Mouse (Mus musculus): ENCODE measurements around the gene C130050O18Rik. TPM values are rescaled to one million over a fixed set of nuclear protein-coding genes. Genes with fewer than 3 reads are reported as not detected.

C130050O18Rik gene
- polyA plus RNA-seq, 1 experiment from 2014 or later: 1.6 TPM

DNA sequence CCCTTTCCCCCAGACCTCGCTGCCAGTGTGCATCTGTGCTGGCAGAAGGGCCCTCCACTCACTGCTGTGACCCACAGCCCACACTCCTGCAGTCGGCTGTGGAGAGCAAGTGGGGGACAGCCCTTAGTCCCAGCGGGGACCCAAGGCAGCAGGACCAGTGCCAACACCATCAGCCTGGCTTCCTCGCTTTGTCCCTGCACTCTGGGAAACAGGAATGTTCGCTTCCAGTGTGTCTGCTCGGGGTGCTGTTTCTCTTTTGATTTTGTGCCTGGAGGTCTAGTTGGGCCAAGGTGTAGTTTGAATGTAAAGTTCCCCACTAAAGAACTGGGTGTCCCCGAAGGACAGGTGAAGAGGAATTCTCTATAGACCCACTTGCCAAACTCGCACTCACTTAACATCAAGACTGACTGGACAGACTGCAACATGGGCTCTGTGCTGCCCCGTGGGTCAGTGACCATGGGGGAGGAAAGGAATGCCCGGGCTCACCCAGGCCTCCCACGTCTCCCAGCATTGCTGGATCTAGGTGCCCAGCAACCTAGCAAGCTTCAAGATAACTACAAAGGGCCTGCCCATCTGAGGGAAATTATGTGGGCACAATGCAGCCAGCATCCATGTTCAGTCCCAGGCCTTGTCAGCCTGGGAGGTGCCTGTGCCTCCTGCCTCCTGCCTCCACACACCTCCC is 13.6 kb upstream of the C130050O18Rik start:
- H3K9me3 ChIP-seq (replicated peaks; ENCODE audit: control insufficient read depth, low read length): no peaks in the 10 kb centered on the region
- H3K4me3 ChIP-seq (ENCODE audit: low read depth, low read length): peak overlapping the region; percentile 78
- WGBS (ENCODE audit: insufficient replicate concordance): 77% methylated on average over 11 of the region's 11 CpGs
- peaks cover 78% of the 10 kb centered on the region for H3K4me1 ChIP-seq (ENCODE audit: control insufficient read depth, low read depth, low read length)
- H3K36me3 ChIP-seq (ENCODE audit: control insufficient read depth, insufficient read depth): peaks cover 40% of the 10 kb centered on the region
- H3K27ac ChIP-seq (ENCODE audit: low read length): peak overlapping the region; percentile 45
- peak overlapping the region; percentile 80 for H3K9ac ChIP-seq (ENCODE audit: low read depth, low read length)
- H3K27me3 ChIP-seq (ENCODE audit: control insufficient read depth, insufficient read depth, low read depth, low read length): no peaks in the 10 kb centered on the region
- no peak for ATAC-seq (ENCODE audit: low read depth)
- H3K4me2 ChIP-seq (ENCODE audit: low read depth, low read length): peak overlapping the region; percentile 76

DNA sequence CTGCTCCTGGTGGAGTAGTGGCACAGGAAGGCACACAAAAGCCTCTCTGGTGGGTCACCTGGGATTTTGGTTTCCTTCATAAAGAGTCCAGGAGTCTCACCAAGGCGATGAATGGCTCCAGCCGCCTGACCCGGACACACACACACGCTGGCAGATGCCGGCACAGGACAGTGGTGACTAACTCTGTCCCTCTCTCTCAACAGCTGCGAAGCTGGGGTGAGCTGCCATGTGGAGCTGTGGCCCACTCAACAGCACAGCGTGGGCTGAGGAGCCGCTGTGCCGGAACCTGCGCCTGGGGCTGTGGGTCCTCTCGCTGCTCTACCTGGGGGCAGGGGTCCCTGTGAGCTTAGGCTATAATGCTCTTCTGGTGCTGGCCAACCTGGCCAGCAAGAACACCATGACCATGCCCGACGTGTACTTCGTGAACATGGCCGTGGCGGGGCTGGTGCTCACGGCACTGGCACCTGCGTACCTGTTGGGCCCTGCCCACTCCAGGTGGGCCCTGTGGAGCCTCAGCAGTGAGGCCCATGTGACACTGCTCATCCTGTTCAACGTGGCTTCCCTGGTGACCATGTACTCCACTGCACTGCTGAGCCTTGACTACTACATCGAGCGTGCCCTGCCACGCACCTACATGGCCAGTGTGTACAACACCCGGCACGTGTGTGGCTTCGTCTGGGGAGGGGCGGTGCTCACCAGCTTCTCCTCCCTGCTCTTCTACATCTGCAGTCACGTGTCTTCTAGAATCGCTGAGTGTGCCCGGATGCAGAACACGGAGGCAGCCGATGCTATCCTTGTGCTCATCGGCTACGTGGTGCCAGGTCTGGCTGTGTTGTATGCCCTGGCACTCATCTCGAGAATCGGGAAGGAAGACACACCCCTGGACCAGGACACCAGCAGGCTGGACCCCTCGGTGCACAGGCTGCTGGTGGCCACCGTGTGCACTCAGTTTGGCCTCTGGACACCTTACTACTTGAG is 12.6 kb upstream of the C130050O18Rik start:
- H3K27ac ChIP-seq (ENCODE audit: low read length): no peak overlapping the region
- H3K4me2 ChIP-seq (ENCODE audit: low read depth, low read length): peak overlapping the region; percentile 76; the same call in 1 of the 2 replicates
- peaks cover 73% of the 10 kb centered on the region for H3K4me1 ChIP-seq (ENCODE audit: control insufficient read depth, low read depth, low read length)

DNA sequence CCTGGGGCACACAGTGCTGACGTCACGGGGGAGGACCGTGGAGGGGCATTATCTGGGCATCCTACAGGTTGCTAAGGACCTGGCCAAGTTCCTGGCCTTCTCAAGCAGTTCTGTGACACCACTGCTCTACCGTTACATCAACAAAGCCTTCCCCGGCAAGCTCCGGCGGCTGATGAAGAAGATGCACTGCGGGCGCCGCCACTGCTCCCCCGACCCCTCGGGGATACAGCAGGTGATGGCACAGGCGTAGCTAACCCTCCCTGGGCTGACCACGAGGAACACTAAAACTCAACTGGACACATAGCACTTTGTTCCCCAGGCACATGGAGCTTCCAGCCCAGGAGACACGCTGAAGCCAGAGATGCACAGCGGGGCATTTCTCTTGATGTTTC is 11.9 kb upstream of the C130050O18Rik start:
- H3K4me1 ChIP-seq (ENCODE audit: control insufficient read depth, low read depth, low read length): peaks cover 73% of the 10 kb centered on the region
- H3K27ac ChIP-seq (ENCODE audit: low read length): peak overlapping the region; percentile 77
- H3K36me3 ChIP-seq (ENCODE audit: control insufficient read depth, insufficient read depth): peaks cover 40% of the 10 kb centered on the region
- no peak overlapping the region for H3K4me3 ChIP-seq (ENCODE audit: low read depth, low read length)
- 93% methylated on average over 16 of the region's 16 CpGs for WGBS (ENCODE audit: insufficient replicate concordance)
- no peak overlapping the region for H3K9ac ChIP-seq (ENCODE audit: low read depth, low read length)
- no peaks in the 10 kb centered on the region for H3K27me3 ChIP-seq (ENCODE audit: control insufficient read depth, insufficient read depth, low read depth, low read length)
- H3K4me2 ChIP-seq (ENCODE audit: low read depth, low read length): no peak overlapping the region
- no peak for ATAC-seq (ENCODE audit: low read depth)
- no peaks in the 10 kb centered on the region for H3K9me3 ChIP-seq (replicated peaks; ENCODE audit: control insufficient read depth, low read length)

More for the DNA sequence above, 12.6 kb upstream of the C130050O18Rik start:
- Histone ChIP-seq H3K27me3 (ENCODE audit: control insufficient read depth, insufficient read depth, low read depth, low read length) (no peaks in the 10 kb centered on the region), H3K9ac (ENCODE audit: low read depth, low read length) (no peak overlapping the region; the same call in 1 of the 2 replicates), H3K4me3 (ENCODE audit: low read depth, low read length) (no peak overlapping the region), H3K36me3 (ENCODE audit: control insufficient read depth, insufficient read depth) (peaks cover 40% of the 10 kb centered on the region), H3K9me3 (replicated peaks; ENCODE audit: control insufficient read depth, low read length) (no peaks in the 10 kb centered on the region)
- 89% methylated on average over 37 of the region's 37 CpGs for WGBS (ENCODE audit: insufficient replicate concordance)
- ATAC-seq (ENCODE audit: low read depth): no peak

DNA sequence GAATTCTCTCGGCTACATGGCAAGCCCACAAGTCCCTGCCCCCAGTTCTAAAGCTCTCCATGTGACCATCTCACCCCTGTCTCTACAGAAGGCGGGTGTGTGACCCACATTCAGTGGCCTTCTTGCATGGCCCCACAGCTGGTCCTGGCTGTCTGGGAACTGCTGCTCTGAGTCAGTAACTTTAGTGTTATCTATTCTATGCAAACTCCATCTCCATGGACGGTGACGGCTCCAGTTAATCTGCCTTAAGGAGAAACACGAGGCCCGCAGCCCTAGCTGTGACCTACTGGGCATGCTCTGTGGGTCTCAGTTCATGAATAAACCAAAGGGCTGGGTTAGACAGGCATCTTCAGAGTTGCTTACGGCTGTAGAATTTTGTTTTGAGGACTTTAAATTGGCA is 10.7 kb upstream of the C130050O18Rik start:
- Histone ChIP-seq H3K27ac (ENCODE audit: low read length) (peak overlapping the region; percentile 77), H3K9ac (ENCODE audit: low read depth, low read length) (peak overlapping the region; percentile 25), H3K9me3 (replicated peaks; ENCODE audit: control insufficient read depth, low read length) (no peaks in the 10 kb centered on the region), H3K4me1 (ENCODE audit: control insufficient read depth, low read depth, low read length) (peaks cover 69% of the 10 kb centered on the region), H3K27me3 (ENCODE audit: control insufficient read depth, insufficient read depth, low read depth, low read length) (no peaks in the 10 kb centered on the region), H3K4me2 (ENCODE audit: low read depth, low read length) (peak overlapping the region; percentile 17), H3K4me3 (ENCODE audit: low read depth, low read length) (no peak overlapping the region), H3K36me3 (ENCODE audit: control insufficient read depth, insufficient read depth) (peaks cover 40% of the 10 kb centered on the region)
- peak; percentile 22 for ATAC-seq (ENCODE audit: low read depth)
- WGBS (ENCODE audit: insufficient replicate concordance): 24% methylated on average over 7 of the region's 7 CpGs

DNA sequence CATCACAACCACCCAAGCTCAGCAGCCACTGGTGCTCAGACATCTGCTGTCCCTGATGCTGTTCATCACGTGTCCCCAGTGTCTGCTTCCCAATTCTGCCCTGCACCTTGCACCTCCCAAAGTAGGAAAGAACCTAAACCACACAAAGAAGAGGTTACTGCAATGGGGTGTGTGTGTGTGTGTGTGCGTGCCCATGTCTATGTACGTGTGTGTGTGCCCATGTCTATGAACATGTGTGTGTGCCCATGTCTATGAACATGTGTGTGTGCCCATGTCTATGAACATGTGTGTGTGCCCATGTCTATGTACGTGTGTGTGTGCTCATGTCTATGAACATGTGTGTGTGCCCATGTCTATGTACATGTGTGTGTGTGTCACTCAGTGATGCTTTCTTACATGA is 9.6 kb upstream of the C130050O18Rik start:
- no peak for ATAC-seq (ENCODE audit: low read depth)
- Histone ChIP-seq H3K4me1 (ENCODE audit: control insufficient read depth, low read depth, low read length) (peaks cover 63% of the 10 kb centered on the region), H3K36me3 (ENCODE audit: control insufficient read depth, insufficient read depth) (peaks cover 40% of the 10 kb centered on the region), H3K4me2 (ENCODE audit: low read depth, low read length) (no peak overlapping the region), H3K9ac (ENCODE audit: low read depth, low read length) (no peak overlapping the region), H3K4me3 (ENCODE audit: low read depth, low read length) (no peak overlapping the region), H3K9me3 (replicated peaks; ENCODE audit: control insufficient read depth, low read length) (no peaks in the 10 kb centered on the region), H3K27ac (ENCODE audit: low read length) (no peak overlapping the region), H3K27me3 (ENCODE audit: control insufficient read depth, insufficient read depth, low read depth, low read length) (no peaks in the 10 kb centered on the region)
- WGBS (ENCODE audit: insufficient replicate concordance): 84% methylated on average over 4 of the region's 4 CpGs

DNA sequence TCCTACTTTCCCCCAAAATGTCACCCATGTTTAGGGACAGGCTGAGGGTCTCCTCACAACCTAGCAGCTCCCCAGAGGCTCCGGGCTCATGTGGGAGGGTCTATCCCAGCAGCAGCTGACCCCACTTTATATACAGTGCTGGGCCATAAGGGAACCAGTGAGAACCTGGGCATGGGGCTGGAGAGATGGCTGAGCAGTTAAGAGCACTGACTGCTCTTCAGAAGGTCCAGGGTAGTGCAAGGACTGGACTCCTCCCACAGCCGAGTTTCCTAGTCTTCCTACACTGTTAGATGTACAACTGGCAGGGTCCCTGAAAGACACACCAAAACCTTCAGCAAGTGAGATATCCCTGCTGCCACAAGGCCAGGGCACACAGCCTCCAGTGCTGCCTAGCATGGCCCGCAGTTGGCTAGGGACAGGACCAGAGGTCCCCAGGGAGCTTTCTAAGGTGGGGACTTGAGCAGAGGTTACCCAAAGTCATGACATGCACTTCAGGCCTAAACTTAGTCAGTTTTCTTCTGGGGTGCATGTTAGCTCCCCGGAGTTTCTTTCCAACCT is 7.6 kb upstream of the C130050O18Rik start:
- Histone ChIP-seq H3K36me3 (ENCODE audit: control insufficient read depth, insufficient read depth) (peaks cover 28% of the 10 kb centered on the region), H3K9me3 (replicated peaks; ENCODE audit: control insufficient read depth, low read length) (no peaks in the 10 kb centered on the region), H3K27me3 (ENCODE audit: control insufficient read depth, insufficient read depth, low read depth, low read length) (no peaks in the 10 kb centered on the region), H3K4me1 (ENCODE audit: control insufficient read depth, low read depth, low read length) (peaks cover 50% of the 10 kb centered on the region), H3K9ac (ENCODE audit: low read depth, low read length) (peak overlapping the region; percentile 11; the same call in 1 of the 2 replicates), H3K4me3 (ENCODE audit: low read depth, low read length) (no peak overlapping the region), H3K27ac (ENCODE audit: low read length) (peak overlapping the region; percentile 31), H3K4me2 (ENCODE audit: low read depth, low read length) (no peak overlapping the region)
- no peak for ATAC-seq (ENCODE audit: low read depth)
- WGBS (ENCODE audit: insufficient replicate concordance): 75% methylated on average over 4 of the region's 4 CpGs

DNA sequence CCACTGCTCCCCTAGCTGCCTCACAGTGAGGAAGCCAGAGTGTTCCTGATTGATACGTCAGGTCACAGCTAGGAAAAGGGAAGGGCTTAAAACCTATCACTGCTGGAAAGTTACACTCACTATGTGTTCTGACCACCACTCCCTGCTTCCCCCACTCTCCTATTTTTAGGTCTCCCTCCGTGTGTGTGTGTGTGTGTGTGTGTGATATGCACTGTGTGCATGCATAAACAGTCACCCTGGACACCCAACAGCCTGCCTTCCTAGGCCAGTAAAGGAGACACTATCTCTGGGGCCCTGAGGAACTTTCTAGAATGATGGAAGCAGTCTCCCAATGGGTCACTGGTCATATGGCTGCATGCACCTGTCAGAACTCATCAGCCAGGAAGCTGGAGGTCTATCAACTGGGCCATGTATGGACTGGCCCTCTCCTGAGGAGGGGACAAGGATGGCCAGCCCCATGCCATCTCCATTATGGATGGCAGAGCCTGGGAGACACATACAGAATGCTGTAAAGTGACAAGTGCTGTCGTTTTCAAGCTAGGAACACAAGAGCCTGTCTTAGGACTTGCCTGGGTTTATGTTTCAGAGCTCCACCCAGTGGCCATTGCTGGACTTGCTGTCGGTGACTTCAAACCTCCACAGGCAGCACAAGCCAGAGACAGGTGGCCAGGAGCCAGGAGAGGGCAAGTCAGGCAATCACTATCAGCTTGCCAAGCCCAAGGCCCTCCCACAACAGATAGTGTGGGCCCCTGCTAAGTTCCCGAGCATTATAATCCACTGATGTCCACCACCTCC is 6.9 kb upstream of the C130050O18Rik start:
- peak; percentile 67 for ATAC-seq (ENCODE audit: low read depth)
- H3K36me3 ChIP-seq (ENCODE audit: control insufficient read depth, insufficient read depth): peaks cover 21% of the 10 kb centered on the region
- WGBS (ENCODE audit: insufficient replicate concordance): 19% methylated on average over 5 of the region's 5 CpGs
- H3K4me2 ChIP-seq (ENCODE audit: low read depth, low read length): no peak overlapping the region; the same call in 1 of the 2 replicates
- H3K27ac ChIP-seq (ENCODE audit: low read length): peak overlapping the region; percentile 31
- no peaks in the 10 kb centered on the region for H3K27me3 ChIP-seq (ENCODE audit: control insufficient read depth, insufficient read depth, low read depth, low read length)
- no peaks in the 10 kb centered on the region for H3K9me3 ChIP-seq (replicated peaks; ENCODE audit: control insufficient read depth, low read length)
- H3K4me3 ChIP-seq (ENCODE audit: low read depth, low read length): no peak overlapping the region
- H3K9ac ChIP-seq (ENCODE audit: low read depth, low read length): peak overlapping the region; percentile 25; the same call in 1 of the 2 replicates
- peaks cover 43% of the 10 kb centered on the region for H3K4me1 ChIP-seq (ENCODE audit: control insufficient read depth, low read depth, low read length)

DNA sequence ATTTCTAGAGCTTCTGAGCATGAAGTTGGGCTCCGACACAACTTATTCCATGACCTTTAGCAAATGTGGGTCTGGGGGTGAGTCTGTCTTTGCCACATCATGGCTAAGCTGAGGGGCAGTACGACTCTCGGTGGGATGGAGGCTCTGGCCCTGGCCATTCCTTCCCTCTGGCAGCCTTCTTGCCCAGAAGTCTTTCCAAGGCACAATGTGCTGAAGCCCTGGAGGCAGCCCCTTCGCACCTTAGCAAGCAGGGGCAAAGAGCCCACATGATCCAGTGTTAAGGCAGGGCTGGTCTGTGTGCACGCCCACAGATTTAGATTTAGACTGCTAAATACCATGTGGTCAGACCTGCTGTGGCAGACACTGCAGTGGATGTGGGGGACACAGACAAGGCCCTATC is 6.3 kb upstream of the C130050O18Rik start:
- Histone ChIP-seq H3K4me3 (ENCODE audit: low read depth, low read length) (no peak overlapping the region), H3K9me3 (replicated peaks; ENCODE audit: control insufficient read depth, low read length) (no peaks in the 10 kb centered on the region), H3K36me3 (ENCODE audit: control insufficient read depth, insufficient read depth) (peaks cover 15% of the 10 kb centered on the region), H3K4me2 (ENCODE audit: low read depth, low read length) (no peak overlapping the region; the same call in 1 of the 2 replicates), H3K9ac (ENCODE audit: low read depth, low read length) (peak overlapping the region; percentile 25; the same call in 1 of the 2 replicates), H3K27ac (ENCODE audit: low read length) (no peak overlapping the region), H3K27me3 (ENCODE audit: control insufficient read depth, insufficient read depth, low read depth, low read length) (no peaks in the 10 kb centered on the region), H3K4me1 (ENCODE audit: control insufficient read depth, low read depth, low read length) (peaks cover 37% of the 10 kb centered on the region)
- 66% methylated on average over 5 of the region's 5 CpGs for WGBS (ENCODE audit: insufficient replicate concordance)
- ATAC-seq (ENCODE audit: low read depth): no peak

Measured in liver, embryonic 16.5 days (tissue).